Mouse (Mus musculus) retina, postnatal 1 day (tissue): ENCODE results near the gene Tmppe.

Experiments used
- DNase-seq: peaks from one replicate; pipeline ENCODE4 v3.0.0-alpha.2; 2012

The Tmppe gene

GRCm38 (mm10) chr9:114395258-114395657 lies 5.6 kb upstream of the Tmppe start:
- no peak for DNase-seq

- DNase-seq: no peak
These were observed 1.2 kb upstream of the Tmppe start for GRCm38 (mm10) chr9:114399680-114400079.

GRCm38 (mm10) chr9:114400588-114400948 lies 337 bp upstream of the Tmppe start:
- DNase-seq: no peak

- no peak for DNase-seq
These were observed 778 bp downstream of the Tmppe start for GRCm38 (mm10) chr9:114401685-114402080.

GRCm38 (mm10) chr9:114407676-114408075 lies 6.8 kb downstream of the Tmppe start:
- no peak for DNase-seq

GRCm38 (mm10) chr9:114410313-114410862 lies 9.5 kb downstream of the Tmppe start:
- no peak for DNase-seq

- no peak for DNase-seq
These were observed 10.4 kb downstream of the Tmppe start for GRCm38 (mm10) chr9:114411295-114411694.

- no peak for DNase-seq
These were observed 11.5 kb downstream of the Tmppe start for GRCm38 (mm10) chr9:114412406-114412805.

- DNase-seq: no peak
These were observed 13.0 kb downstream of the Tmppe start for GRCm38 (mm10) chr9:114413866-114414265.

GRCm38 (mm10) chr9:114415701-114416100 lies 14.8 kb downstream of the Tmppe start:
- DNase-seq: peak; percentile 75

GRCm38 (mm10) chr9:114416646-114417517 lies 16.0 kb downstream of the Tmppe start:
- DNase-seq: no peak

- DNase-seq: peak; percentile 70
These were observed 17.3 kb downstream of the Tmppe start for GRCm38 (mm10) chr9:114418187-114418586.

- DNase-seq: no peak
These were observed 19.5 kb downstream of the Tmppe start for GRCm38 (mm10) chr9:114420443-114420842.

- DNase-seq: no peak
These were observed 20.1 kb downstream of the Tmppe start for GRCm38 (mm10) chr9:114421045-114421444.

GRCm38 (mm10) chr9:114421797-114422196 lies 20.9 kb downstream of the Tmppe start:
- no peak for DNase-seq

- no peak for DNase-seq
These were observed 24.7 kb downstream of the Tmppe start for GRCm38 (mm10) chr9:114425576-114425975.

GRCm38 (mm10) chr9:114426201-114426600 lies 25.3 kb downstream of the Tmppe start:
- no peak for DNase-seq

- DNase-seq: no peak
These were observed 26.5 kb downstream of the Tmppe start for GRCm38 (mm10) chr9:114427425-114427824.

GRCm38 (mm10) chr9:114428103-114428834 lies 27.4 kb downstream of the Tmppe start:
- DNase-seq: no peak

GRCm38 (mm10) chr9:114435668-114436067 lies 34.8 kb downstream of the Tmppe start:
- DNase-seq: no peak

GRCm38 (mm10) chr9:114440548-114440947 lies 39.6 kb downstream of the Tmppe start:
- no peak for DNase-seq

GRCm38 (mm10) chr9:114442225-114442624 lies 41.3 kb downstream of the Tmppe start:
- DNase-seq: no peak

- DNase-seq: no peak
These were observed 42.0 kb downstream of the Tmppe start for GRCm38 (mm10) chr9:114442893-114443292.

GRCm38 (mm10) chr9:114443351-114443750 lies 42.4 kb downstream of the Tmppe start:
- DNase-seq: no peak
